In the genomic region with DNA sequence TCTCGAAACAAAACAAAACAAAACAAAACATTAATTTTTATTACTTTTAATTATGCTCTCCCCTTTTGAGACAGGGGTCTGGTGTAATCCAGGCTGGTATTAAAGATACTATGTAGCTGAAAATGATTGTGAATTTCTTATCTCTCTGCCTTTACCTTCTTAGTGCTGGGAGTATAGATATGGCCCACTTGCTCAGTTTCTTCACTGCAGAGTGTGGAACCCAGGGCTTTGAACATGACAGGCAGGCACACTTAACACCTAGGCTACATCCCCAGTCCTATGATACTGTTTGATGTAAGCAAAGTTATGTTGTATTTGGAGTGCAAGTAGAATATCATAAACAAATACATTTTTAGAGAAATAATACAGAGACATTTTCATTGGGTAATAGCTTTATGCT, we compare ENCODE assay signal across 24 mouse cellular contexts.
"Had no signal": no experiment of that assay in that cellular context is flagged by ENCODE, and none has a peak within 500 bp of the region (broad histone marks: within the 10 kb centered on the region; RNA-seq: fewer than 3 reads in every experiment).

No protein-coding gene starts in this region.

- H3K27ac ChIP-seq: heart, adult 2 months; heart, embryonic 13.5 days; heart, embryonic 15.5 days; hindbrain, embryonic 12.5 days; hindbrain, embryonic 14.5 days; intestine, embryonic 15.5 days; layer of hippocampus, adult 2 months; left cerebral cortex, adult 2 months; limb, embryonic 10.5 days; limb, embryonic 12.5 days had no signal

- H3K27me3 ChIP-seq: heart, embryonic 13.5 days; heart, embryonic 15.5 days; hindbrain, embryonic 12.5 days; intestine, embryonic 15.5 days; limb, embryonic 12.5 days had no signal

- H3K4me1 ChIP-seq: hindbrain, embryonic 12.5 days; intestine, embryonic 15.5 days; limb, embryonic 10.5 days; limb, embryonic 12.5 days had no signal

- H3K9ac ChIP-seq: forebrain, postnatal 0 days; heart, embryonic 13.5 days; heart, embryonic 15.5 days; hindbrain, embryonic 12.5 days; hindbrain, embryonic 14.5 days; intestine, embryonic 15.5 days; limb, embryonic 12.5 days had no signal

- H3K9me3 ChIP-seq: heart, embryonic 13.5 days; heart, embryonic 15.5 days; hindbrain, embryonic 12.5 days; intestine, embryonic 15.5 days; limb, embryonic 10.5 days; limb, embryonic 12.5 days had no signal

- H3K4me3 ChIP-seq: heart, adult 2 months; heart, embryonic 13.5 days; heart, embryonic 15.5 days; hindbrain, embryonic 12.5 days; intestine, embryonic 15.5 days; layer of hippocampus, adult 2 months; left cerebral cortex, adult 2 months; limb, embryonic 10.5 days; limb, embryonic 12.5 days had no signal

- H3K4me2 ChIP-seq: heart, embryonic 11.5 days; heart, embryonic 13.5 days; heart, embryonic 15.5 days; hindbrain, embryonic 12.5 days; hindbrain, embryonic 14.5 days; intestine, embryonic 15.5 days; limb, embryonic 12.5 days had no signal

- DNase-seq: forebrain, postnatal 0 days; gastrocnemius, postnatal 14 days; gastrocnemius, postnatal 36 days; heart, adult 2 months; heart, postnatal 14 days; heart, postnatal 36 days; kidney, adult 18-20 months; kidney, adult 8-10 months; kidney, postnatal 10 days; kidney, postnatal 25 days; kidney, postnatal 4 days had no signal

- ATAC-seq: forebrain, postnatal 0 days; hindbrain, embryonic 16.5 days; inflammation-experienced regulatory T-cells, adult 6 months; intestine, embryonic 15.5 days; intestine, postnatal 0 days had no signal
